Mouse (Mus musculus) C2C12 (cell line): ENCODE measurements at regions not wholly inside any gene's neighbourhood (a gene's known extent, or its start where the extent isn't known, plus 50 kb on each side); places are given as distances from the start of the nearest gene placed in this dataset.

Experiments used
- CEBPB ChIP-seq: IDR thresholded peaks from one replicate; pipeline ENCODE4 v1.6.1; 2011; ENCODE audit warnings: low read depth, mild to moderate bottlenecking, control low read depth, moderate library complexity
- CTCF ChIP-seq: IDR thresholded peaks from one replicate; pipeline ENCODE4 v1.5.1; 2011; ENCODE audit not compliant: control insufficient read depth, insufficient read depth, insufficient read length
- FOSL1 ChIP-seq: IDR thresholded peaks from one replicate; pipeline ENCODE4 v1.8.0; 2011; ENCODE audit warnings: mild to moderate bottlenecking, low read length; ENCODE audit not compliant: poor library complexity, insufficient read depth, severe bottlenecking
- MAX ChIP-seq: IDR thresholded peaks from one replicate; pipeline ENCODE4 v1.6.1; 2011; ENCODE audit warnings: mild to moderate bottlenecking, control low read depth
- MYOD1 ChIP-seq: IDR thresholded peaks from one replicate; pipeline ENCODE4 v1.6.1; 2011; ENCODE audit warnings: low read depth; ENCODE audit not compliant: control insufficient read depth, insufficient read length
- MYOG ChIP-seq: IDR thresholded peaks from one replicate; pipeline ENCODE4 v1.6.1; 2011; ENCODE audit not compliant: control insufficient read depth, insufficient read length; ENCODE audit errors: extremely low read depth
- USF1 ChIP-seq: IDR thresholded peaks from one replicate; pipeline ENCODE4 v1.6.1; 2011; ENCODE audit warnings: low read depth, mild to moderate bottlenecking, control low read depth, moderate library complexity

DNA sequence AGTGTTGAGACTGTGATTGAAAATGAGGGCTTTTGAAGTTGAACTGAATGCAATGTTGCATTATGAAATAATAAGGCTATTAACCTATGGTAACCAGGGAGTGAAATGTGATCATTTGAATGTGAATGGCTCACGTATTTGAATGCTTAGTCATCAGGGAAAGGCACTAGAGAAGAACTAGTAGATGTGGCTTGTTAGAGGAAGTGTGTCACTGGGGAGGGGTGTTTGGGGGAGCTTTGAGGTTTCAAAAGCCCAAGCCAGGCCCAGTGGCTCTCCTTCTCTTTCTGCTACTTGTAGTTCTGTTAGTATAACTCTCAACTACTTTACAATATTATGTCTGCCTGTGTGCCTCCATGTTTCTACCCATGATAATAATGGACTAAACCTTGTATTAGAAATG lies 373.6 kb upstream of the Htr2a start:
- no peak for TF ChIP-seq CTCF
- TF ChIP-seq MAX: peak; percentile 25
- no peak for TF ChIP-seq MYOD1
- TF ChIP-seq USF1: no peak
- TF ChIP-seq MYOG: no peak
- peak; percentile 29 for TF ChIP-seq CEBPB
- TF ChIP-seq FOSL1: no peak
